Mouse (Mus musculus): ENCODE measurements around the gene 4930407I10Rik.

Gene 4930407I10Rik

DNA sequence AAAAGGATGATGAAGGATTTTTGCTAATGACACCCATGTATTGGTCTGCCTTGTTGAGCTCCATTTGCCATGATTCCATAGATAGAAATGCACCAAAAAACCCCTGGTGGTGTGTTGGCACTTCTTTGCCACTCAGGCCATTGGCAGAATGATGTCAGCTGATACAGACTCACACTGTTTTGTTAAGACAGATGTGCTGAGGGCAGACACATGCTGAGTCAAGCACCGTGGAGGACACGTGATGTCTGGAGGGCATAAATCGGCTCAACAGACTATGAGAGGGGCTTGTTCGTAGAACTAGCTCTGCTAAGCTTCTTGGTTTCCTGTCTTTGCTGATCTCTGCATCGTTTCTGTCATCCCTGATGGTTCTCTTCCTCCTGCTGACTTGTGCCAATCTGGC lies 6.4 kb upstream of the 4930407I10Rik start:
- DNase-seq (ENCODE audit: low spot score), result no peak

DNA sequence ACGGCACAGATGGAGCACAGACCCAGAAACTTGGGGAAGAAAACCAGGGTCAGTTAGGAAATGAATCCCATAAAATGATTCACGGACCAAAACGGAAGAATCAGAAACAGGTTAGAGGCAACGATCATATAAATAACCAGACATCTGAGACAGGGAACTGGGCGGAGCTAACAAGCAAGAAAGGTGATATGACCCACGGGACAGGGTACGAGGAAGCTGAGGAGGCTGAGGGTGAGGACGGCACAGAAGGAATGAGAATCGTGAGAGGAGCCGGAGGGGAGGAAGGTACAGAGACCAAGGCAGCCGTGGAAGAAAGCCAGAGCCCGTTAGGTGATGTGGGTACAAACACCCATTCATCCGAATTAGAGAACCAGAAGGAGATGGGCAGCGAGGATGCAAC lies 5.0 kb downstream of the 4930407I10Rik start:
- no peak for DNase-seq (ENCODE audit: low spot score)

DNA sequence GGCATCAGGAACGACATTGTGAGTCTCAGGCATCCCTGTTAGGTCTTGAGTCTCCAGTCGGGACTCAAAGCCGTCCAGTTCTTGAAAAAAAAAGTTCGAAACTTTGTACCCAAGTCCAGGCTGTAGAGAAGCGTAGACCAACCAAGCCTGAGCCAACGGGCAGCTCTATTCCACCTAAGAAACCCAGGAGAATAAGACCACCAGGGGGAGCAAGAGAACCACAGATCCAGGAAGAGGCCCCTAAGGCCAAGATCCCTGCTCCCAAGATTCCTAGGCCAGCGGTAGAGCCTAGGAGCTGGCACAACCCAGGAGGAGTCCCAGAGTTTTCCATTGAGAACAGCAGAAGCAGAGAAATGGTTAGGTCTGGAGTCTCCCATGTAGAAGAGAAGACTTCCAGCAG lies 6.6 kb downstream of the 4930407I10Rik start:
- peak; percentile 78 for DNase-seq (ENCODE audit: low spot score)

DNA sequence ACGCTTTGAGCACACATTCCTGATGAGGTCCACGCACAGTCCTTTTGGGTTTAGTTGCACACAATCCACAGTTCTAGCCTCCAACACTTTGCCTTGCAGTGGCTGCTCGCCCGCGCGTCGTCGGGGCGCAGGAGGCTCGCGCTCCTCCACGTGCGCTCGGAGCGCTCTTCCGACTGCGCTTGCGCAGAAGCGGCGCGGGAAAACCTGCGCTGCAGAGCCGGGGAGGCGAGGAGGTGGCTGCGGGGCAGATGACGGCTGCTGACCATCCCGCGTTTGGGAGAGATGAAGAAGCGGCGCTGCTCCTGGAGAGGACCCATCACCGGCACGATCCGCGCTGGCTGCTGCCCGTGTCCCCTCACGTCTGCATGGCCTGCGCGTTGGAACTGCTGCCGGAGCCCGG lies 10.9 kb downstream of the 4930407I10Rik start, which contains the start of gene Mei1:
Mei1 (plus strand) TSS at position 99 of the 400 bp plus-strand sequence.
- no peak for DNase-seq (ENCODE audit: low spot score)

DNA sequence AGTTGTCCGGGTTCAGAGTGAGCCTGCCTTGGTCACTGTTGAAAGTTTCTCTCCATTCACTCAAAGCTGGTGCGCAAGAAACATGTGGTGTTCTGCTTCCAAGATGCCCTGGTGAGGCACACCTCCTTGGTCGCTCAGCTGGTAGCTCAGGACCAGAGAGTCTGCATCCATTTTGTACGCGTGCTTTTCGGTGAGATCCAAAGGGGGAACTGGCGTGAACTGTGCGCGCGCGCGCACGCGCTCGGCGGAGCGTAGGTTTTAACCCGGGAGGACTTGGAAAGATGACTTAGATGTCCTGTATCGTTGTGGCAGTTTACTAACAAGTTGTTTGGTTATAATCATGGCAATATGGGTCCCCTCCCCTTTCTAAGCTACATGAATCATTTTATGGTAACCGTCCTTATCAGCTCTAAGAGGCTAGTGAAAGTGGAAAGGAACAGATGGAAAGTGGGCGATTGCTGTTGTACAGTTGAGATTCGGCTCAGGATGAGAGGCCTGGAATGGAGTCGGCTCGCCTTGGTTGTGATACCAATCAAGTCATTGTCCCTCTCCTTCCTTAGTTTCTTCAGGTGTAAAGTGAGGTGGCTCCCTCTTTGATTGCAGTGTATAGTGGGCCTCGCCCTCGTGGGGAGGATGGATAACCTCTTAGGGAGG lies 13.0 kb downstream of the 4930407I10Rik start:
- no peak for DNase-seq (ENCODE audit: low spot score)

DNA sequence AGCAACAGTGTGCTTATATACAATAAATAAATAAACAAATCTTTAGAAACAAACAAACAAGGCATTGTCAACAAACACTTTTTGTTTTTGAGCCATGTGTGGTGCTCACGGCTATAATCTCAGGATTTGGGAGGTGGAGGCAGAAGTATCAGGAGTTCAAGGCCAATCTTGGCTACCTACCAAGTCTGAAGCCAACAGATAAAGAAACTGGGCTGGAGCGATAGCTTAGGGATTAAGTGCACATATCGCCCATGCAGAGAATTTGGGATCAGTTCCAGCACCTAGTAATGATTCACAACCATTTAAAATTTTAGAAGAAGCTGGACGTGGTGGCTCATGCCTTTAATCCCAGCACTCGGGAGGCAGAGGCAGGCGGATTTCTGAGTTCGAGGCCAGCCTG lies 14.5 kb downstream of the 4930407I10Rik start:
- DNase-seq (ENCODE audit: low spot score), result no peak

DNA sequence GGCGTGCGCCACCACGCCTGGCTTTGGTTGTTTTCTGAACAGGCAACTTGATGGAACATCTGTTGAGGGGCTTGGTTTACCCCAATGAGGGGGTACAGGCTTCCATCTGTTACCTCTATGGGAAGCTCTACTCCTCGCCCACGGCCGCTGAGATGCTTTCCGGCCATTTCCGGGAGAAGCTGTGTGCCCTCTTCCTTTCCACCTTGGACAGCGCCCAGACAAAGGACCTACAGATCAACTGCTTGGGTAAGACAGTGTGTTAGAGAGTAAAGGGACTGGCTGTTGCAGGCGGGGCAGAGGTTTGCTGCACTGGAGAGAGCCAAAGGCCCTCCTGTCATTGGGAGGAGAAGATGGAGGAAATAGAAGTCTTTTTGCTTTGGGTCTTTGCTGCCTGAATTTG lies 20.9 kb downstream of the 4930407I10Rik start:
- DNase-seq (ENCODE audit: low spot score), result no peak

DNA sequence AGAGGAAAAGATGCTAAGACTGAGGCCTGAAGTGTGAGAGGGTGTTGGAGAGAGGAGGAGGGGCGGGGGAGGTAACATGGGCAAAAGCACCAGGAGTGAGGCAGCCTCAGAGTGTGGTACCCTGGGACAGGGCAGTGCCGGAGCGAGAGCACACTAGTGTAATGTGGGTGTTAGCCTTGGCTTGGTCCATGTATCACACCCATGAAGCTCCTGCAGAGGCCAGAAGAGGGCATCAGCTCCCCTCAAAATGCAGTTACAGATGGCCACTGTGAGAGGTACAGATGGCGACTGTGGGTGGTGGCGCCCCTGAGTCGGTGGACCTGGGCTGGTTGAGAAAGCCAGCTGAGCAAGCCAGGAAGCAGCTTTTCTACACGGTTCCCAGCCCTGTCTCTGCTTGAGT lies 22.2 kb downstream of the 4930407I10Rik start:
- peak; percentile 63 for DNase-seq (ENCODE audit: low spot score)

DNA sequence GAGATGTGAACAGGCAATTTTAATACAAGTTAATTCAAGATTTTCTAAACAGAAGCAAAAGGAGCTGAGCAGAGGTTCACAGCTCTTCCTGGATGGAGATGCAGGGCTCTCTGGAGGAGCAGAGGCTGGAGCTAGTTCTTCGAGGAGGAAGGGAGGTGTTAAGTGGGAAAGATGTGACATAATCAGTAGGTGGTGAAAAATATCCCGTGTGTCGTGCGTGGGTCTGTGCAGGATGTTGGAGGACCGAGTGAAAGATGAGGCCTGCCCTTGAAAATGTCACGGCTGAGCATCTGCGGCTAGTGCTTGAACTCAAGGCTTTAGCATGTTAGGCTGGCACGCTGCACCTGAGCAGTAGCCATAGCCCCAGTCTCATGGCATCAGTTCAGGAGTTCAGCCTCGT lies 26.7 kb downstream of the 4930407I10Rik start:
- peak; percentile 36 for DNase-seq (ENCODE audit: low spot score)

DNA sequence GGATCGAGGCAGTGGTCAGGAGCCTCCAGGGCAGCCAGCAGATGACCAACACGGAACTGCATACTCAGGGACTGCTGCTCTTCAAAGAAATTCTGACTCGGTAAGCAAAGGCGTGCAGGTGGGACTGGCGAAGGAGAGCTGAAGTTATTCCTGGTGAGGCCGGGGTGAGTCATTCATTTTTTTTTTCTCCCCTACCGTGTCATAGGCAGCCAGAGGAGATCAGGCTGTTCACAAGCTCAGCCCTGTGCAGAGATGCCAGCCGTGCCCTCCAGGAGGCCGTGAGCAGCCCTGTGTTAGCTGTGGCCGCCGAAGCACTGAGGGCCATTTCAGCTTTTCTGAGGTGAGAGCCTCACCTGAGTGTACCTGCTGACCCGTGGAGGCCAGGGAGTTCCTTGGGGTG lies 27.2 kb downstream of the 4930407I10Rik start:
- no peak for DNase-seq (ENCODE audit: low spot score)

DNA sequence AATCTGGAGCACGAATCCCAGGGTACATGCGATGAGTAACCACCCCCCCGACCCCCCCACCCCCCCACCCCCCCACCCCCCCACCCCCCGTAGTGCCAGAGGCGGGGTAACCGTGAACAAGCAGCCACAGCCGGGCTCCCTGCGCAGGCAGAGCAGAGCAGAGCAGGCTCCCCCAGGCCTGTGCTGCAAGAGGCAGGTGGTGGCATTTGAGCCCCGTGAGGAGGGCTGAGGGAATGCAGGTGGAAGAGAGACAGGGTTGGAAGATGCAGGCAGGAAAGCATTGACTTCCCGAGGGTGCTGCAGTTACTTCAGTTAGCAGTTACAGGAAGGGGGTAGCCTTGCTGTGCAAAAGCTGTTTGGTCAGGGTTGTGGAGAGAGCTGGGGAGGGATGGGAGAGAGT lies 28.3 kb downstream of the 4930407I10Rik start:
- peak; percentile 35 for DNase-seq (ENCODE audit: low spot score)

DNA sequence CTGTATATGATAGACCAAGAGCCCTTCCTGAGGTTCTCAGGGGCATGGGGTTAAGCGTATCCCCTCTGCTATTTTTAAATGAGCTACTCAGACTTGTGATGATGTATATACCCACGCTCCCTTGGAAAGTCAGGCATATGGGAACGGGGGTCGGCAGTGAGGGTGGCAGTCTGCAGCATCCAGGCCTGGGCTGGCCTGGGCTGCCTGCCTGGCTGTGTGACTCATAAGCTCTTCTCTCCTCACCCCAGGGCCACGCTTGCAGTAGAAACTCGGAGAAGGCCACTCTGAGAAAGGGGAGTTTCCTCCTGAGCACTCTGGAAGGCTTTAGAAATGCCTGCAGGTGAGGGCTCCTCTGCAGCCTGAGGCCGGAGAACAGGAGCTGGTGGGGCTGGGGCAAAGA lies 32.1 kb downstream of the 4930407I10Rik start:
- DNase-seq (ENCODE audit: low spot score), result no peak

DNA sequence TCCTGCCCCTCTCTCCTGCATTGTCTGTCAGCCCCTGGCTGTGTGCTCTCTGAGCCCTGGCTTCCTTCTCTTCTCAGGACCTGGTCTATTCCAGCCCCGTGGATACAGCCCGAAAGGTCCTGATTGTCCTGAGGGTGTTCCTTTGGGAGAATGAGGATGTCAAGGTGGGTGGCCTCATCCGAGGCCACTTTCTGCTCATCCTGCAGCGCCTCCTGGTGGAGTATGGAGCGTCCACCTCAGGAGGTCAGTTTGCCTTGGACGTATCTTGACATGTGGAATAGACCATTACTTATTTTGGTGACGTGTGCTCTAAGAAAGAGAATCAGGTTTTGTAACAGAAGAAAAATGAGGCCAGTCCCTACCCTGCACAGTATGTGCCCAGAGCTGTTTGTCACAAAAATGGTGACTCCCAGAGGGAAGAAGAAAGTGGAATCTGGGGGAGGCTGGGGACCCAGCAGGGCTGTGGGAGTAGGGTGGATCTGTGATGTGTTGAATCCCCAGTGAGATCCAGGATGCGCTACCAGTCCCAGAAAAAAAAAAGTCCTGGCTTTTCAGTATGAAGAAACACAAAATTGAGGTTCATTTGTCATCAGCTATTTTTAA lies 48.1 kb downstream of the 4930407I10Rik start:
- no peak for DNase-seq (ENCODE audit: low spot score)
